Mouse (Mus musculus) neural tube, embryonic 13.5 days (tissue): Measurements from ENCODE around the gene Mtg1. TPM values are rescaled to one million over a fixed set of nuclear protein-coding genes. Genes with fewer than 3 reads are reported as not detected.
A peak's percentile ranks its signal among the peaks of the same experiment; 100 is the strongest.
"Not testable (repeated sequence)": the region's sequence is repeated elsewhere in the genome, so short reads cannot be mapped to it uniquely, and the experiment has no call there.

Experiments
- ATAC-seq: fragments of 200-750 bp; cut with Nextera tagmentation; 2 replicates; pipeline ENCODE4 v1.8.0; 2017; ENCODE audit warnings: low read depth, mild to moderate bottlenecking, moderate TSS enrichment, moderate library complexity
- H3K27ac ChIP-seq: fragments of 300-500 bp; sonication (generic); replicated peaks from 2 replicates; pipeline ENCODE4 v1.5.1; 2015; ENCODE audit warnings: moderate library complexity, mild to moderate bottlenecking, inconsistent platforms
- H3K27me3 ChIP-seq: fragments of 300-500 bp; sonication (generic); 2 replicates; pipeline ENCODE4 v1.6.1; 2015; ENCODE audit warnings: mild to moderate bottlenecking, inconsistent platforms
- H3K36me3 ChIP-seq: fragments of 300-500 bp; sonication (generic); 2 replicates; pipeline ENCODE4 v1.6.1; 2015; ENCODE audit warnings: mild to moderate bottlenecking, inconsistent platforms
- H3K4me1 ChIP-seq: fragments of 300-500 bp; sonication (generic); replicated peaks from 2 replicates; pipeline ENCODE4 v1.6.1; 2015; ENCODE audit warnings: inconsistent platforms
- H3K4me2 ChIP-seq: fragments of 300-500 bp; sonication (generic); 2 replicates; pipeline ENCODE4 v1.6.1; 2015; ENCODE audit warnings: inconsistent platforms, mild to moderate bottlenecking, moderate library complexity
- H3K4me3 ChIP-seq: fragments of 300-500 bp; sonication (generic); 2 replicates; pipeline ENCODE4 v1.5.1; 2015; ENCODE audit warnings: mild to moderate bottlenecking, inconsistent platforms
- H3K9ac ChIP-seq: fragments of 300-500 bp; sonication (generic); 2 replicates; pipeline ENCODE4 v1.6.1; 2015; ENCODE audit warnings: moderate library complexity, mild to moderate bottlenecking, inconsistent platforms
- H3K9me3 ChIP-seq: fragments of 300-500 bp; sonication (generic); 2 replicates; pipeline ENCODE4 v1.6.1; 2016; ENCODE audit warnings: inconsistent platforms
- WGBS: fragments of 180-500 bp; shearing (Covaris S2); methylation state at CpG from one replicate; pipeline ENCODE4 v1.1.7; 2015; 5-methylcytosine and 5-hydroxymethylcytosine counted together
- polyA plus RNA-seq: library from polyadenylated mRNA; unstranded; fragments of >200 nt; fragmentation: Nextera tagmentation; extraction: Ambion mirVana; gene quantifications from 2 replicates; pipeline ENCODE4 v1.2.1, GENCODE M21; 2015

The Mtg1 gene
- polyA plus RNA-seq, 1 experiment from 2014 or later: 31.7 TPM

GRCm38 (mm10) chr7:140115583-140116328, 21.6 kb upstream of the Mtg1 start, which contains the start of gene Paox:
Gene Paox, plus strand, starts transcription at chr7:140115799.
- H3K36me3 ChIP-seq: peaks cover 21% of the 10 kb centered on the region
- peak; percentile 75 for ATAC-seq
- H3K4me3 ChIP-seq: peak within 1 kb of the TSS; percentile 78
- peak within 1 kb of the TSS; percentile 90 for H3K4me2 ChIP-seq
- no peaks in the 10 kb centered on the region for H3K9me3 ChIP-seq
- peaks cover 18% of the 10 kb centered on the region for H3K4me1 ChIP-seq
- peak within 1 kb of the TSS; percentile 87 for H3K27ac ChIP-seq
- H3K9ac ChIP-seq: peak within 1 kb of the TSS; percentile 87
- no peaks in the 10 kb centered on the region for H3K27me3 ChIP-seq
- 2% methylated on average over 23 of the region's 23 CpGs for WGBS

DNA sequence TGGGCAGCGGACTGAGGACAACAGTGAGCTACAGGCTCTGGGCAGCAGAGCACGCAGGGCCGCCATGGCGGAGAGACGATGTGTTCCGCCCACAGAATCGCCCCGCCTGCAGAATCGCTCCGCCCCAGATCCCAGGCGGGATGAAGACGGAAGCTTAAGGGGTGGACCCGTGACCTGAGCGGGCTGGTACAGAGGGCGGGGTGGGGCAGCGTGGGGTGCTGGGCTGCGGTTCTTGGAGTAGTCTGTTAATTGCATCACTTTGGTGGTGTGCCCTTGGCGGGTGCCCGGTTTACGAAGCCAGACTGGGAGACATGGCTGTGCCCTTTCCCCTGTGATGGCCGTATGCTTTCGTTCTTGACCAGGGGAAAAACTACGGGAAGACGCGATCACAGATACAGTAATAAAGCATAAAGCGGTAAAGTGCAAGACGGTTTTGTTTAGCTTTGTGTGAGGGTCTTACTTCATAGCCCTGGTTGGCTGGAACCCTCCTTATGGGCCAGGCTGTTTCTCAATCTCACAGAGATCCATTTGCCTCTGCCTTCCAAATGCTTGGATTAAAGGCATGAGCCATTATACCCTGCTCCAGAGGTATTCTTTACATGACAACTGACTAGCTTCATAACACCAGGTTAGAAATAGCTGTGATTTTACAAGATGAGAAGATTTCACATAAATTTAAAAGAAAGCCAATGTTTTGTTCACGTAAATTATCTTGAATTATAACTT, 20.9 kb upstream of the Mtg1 start, which contains the start of gene Echs1:
Gene Echs1 (minus strand): TSS at position 148 of the 726 bp plus-strand sequence.
- Histone ChIP-seq H3K27me3 (no peaks in the 10 kb centered on the region), H3K27ac (peak within 1 kb of the TSS; percentile 87), H3K9ac (peak within 1 kb of the TSS; percentile 87), H3K4me1 (peaks cover 18% of the 10 kb centered on the region), H3K9me3 (no peaks in the 10 kb centered on the region), H3K36me3 (peaks cover 13% of the 10 kb centered on the region), H3K4me3 (peak within 1 kb of the TSS; percentile 78), H3K4me2 (peak within 1 kb of the TSS; percentile 90)
- ATAC-seq: peak; percentile 96
- 3% methylated on average over 28 of the region's 28 CpGs for WGBS

GRCm38 (mm10) chr7:140120484-140120883, 16.9 kb upstream of the Mtg1 start:
- Histone ChIP-seq H3K4me1 (peaks cover 18% of the 10 kb centered on the region), H3K9me3 (no peaks in the 10 kb centered on the region), H3K4me3 (no peak overlapping the region), H3K36me3 (no peaks in the 10 kb centered on the region), H3K4me2 (no peak overlapping the region), H3K27me3 (no peaks in the 10 kb centered on the region; the same call in 1 of the 2 replicates), H3K27ac (no peak overlapping the region), H3K9ac (no peak overlapping the region)
- ATAC-seq: no peak
- WGBS: 90% methylated on average over 2 of the region's 2 CpGs

DNA sequence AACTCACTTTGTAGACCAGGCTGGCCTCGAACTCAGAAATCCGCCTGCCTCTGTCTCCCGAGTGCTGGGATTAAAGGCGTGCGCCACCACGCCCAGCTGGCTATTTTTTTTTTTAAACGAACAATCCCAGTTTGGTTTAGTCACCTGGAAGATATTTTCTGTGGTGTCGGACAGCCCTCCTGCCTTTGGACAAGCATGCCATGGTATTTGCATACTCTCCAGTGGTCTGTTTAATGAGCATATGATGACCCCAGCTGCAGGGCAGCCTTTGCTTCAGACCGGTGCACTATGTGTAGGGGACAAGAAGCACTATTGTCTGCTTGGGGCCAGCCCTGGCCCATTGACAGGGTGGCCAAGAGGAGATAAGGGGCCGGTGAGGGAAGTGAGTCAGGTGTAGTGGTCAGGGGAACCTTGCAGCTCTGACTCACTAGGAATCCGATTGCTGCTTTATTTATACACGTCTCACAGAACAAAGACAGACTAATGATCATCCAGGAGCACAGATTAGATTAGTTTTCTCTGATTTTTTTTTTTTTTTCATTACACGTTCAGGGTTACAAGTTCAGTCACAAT, 15.9 kb upstream of the Mtg1 start:
- H3K4me1 ChIP-seq: peaks cover 19% of the 10 kb centered on the region
- no peak overlapping the region for H3K4me2 ChIP-seq
- no peak overlapping the region for H3K27ac ChIP-seq
- no peak for ATAC-seq
- no peak overlapping the region for H3K4me3 ChIP-seq
- H3K36me3 ChIP-seq: no peaks in the 10 kb centered on the region
- H3K27me3 ChIP-seq: no peaks in the 10 kb centered on the region; the same call in 1 of the 2 replicates
- H3K9ac ChIP-seq: no peak overlapping the region
- WGBS: 71% methylated on average over 13 of the region's 13 CpGs
- no peaks in the 10 kb centered on the region for H3K9me3 ChIP-seq

DNA sequence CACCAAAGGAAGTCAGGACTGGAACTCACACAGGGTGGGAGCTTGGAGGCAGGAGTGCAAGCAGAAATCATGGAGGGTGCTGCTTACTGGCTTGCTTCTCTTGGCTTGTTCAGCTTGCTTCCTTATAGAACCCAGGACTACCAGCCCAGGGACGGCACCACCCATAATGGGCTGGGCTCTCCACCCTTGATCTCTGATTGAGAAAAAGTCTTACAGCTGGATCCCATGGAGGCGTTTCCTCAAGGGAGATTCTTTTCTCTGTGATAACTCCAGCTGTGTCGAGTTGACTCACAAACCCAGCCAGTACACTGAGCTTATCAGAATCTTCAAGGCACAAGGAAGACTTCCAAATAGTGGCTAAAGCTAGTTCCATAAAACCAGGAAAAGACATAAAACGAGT, 14.6 kb upstream of the Mtg1 start:
- 50% methylated on average over 4 of the region's 4 CpGs for WGBS

DNA sequence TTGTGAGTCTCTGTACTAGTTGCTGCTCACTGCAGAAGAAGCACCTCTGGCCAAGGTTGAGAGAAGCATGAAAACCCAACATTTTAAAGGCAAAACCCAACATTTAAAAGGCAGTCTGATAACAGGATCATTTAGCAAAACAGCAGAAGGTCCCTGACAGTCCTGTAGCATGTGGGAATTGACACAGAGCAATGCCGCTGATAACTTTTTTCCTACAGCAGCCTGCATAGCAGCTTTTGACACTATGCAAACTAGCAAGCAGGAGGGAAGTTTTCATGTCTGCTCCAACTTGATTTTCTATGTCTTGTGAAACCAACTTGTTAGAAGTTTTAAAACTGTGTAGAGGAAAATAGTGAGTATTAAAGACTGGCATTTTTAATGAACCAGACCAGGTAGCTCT, 13.0 kb upstream of the Mtg1 start:
- H3K9me3 ChIP-seq: no peaks in the 10 kb centered on the region
- 95% methylated on average over 1 of the region's 1 CpGs for WGBS
- H3K27ac ChIP-seq: no peak overlapping the region
- H3K27me3 ChIP-seq: no peaks in the 10 kb centered on the region; the same call in 1 of the 2 replicates
- H3K9ac ChIP-seq: no peak overlapping the region
- H3K4me1 ChIP-seq: peaks cover 16% of the 10 kb centered on the region
- H3K4me2 ChIP-seq: no peak overlapping the region
- no peaks in the 10 kb centered on the region for H3K36me3 ChIP-seq
- no peak overlapping the region for H3K4me3 ChIP-seq
- no peak for ATAC-seq

More for the DNA sequence above, 14.6 kb upstream of the Mtg1 start:
- Histone ChIP-seq H3K9me3 (no peaks in the 10 kb centered on the region), H3K36me3 (no peaks in the 10 kb centered on the region), H3K9ac (no peak overlapping the region), H3K4me2 (no peak overlapping the region), H3K27me3 (no peaks in the 10 kb centered on the region; the same call in 1 of the 2 replicates), H3K27ac (no peak overlapping the region), H3K4me3 (no peak overlapping the region), H3K4me1 (peaks cover 16% of the 10 kb centered on the region)
- ATAC-seq: no peak

GRCm38 (mm10) chr7:140125278-140126021, 11.9 kb upstream of the Mtg1 start:
- 2% methylated on average over 40 of the region's 40 CpGs for WGBS
- H3K27ac ChIP-seq: 0 out of 2 replicates have a peak overlapping the region, but pooled peaks have one; percentile 19
- peak; percentile 94 for ATAC-seq

DNA sequence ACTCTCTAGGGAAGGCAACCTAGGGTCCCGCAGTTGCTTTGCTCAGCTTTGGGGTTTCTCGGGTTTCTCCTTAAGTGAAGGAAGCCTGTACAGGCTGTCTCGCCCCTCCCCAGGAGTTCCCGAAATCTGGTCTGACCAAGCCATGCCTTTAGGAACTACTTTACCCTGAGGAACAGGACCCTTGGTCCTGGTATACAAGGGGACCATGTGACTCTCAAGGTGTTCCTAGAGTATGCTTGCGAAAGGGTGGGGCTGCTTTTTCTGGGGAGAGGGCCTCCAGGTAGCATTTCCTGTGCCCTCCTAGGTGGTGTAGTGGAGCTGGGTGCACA, 11.4 kb upstream of the Mtg1 start:
- peak overlapping the region; percentile 66 for H3K4me2 ChIP-seq
- 11% methylated on average over 5 of the region's 5 CpGs for WGBS
- peak overlapping the region; percentile 60 for H3K4me3 ChIP-seq
- no peak overlapping the region for H3K27ac ChIP-seq
- H3K9me3 ChIP-seq: no peaks in the 10 kb centered on the region
- no peaks in the 10 kb centered on the region; the same call in 1 of the 2 replicates for H3K27me3 ChIP-seq
- peak; percentile 37 for ATAC-seq
- peaks cover 15% of the 10 kb centered on the region for H3K36me3 ChIP-seq
- H3K9ac ChIP-seq: peak overlapping the region; percentile 76
- H3K4me1 ChIP-seq: peaks cover 16% of the 10 kb centered on the region

More at GRCm38 (mm10) chr7:140125278-140126021, 11.9 kb upstream of the Mtg1 start:
- H3K9ac ChIP-seq: peak overlapping the region; percentile 76
- H3K4me2 ChIP-seq: peak overlapping the region; percentile 66
- H3K9me3 ChIP-seq: no peaks in the 10 kb centered on the region
- peaks cover 10% of the 10 kb centered on the region for H3K36me3 ChIP-seq
- peak overlapping the region; percentile 60 for H3K4me3 ChIP-seq
- H3K4me1 ChIP-seq: peaks cover 16% of the 10 kb centered on the region
- no peaks in the 10 kb centered on the region; the same call in 1 of the 2 replicates for H3K27me3 ChIP-seq

GRCm38 (mm10) chr7:140126934-140127333, 10.4 kb upstream of the Mtg1 start:
- Histone ChIP-seq H3K36me3 (peaks cover 15% of the 10 kb centered on the region), H3K9ac (no peak overlapping the region), H3K4me3 (no peak overlapping the region), H3K9me3 (no peaks in the 10 kb centered on the region), H3K27me3 (no peaks in the 10 kb centered on the region; the same call in 1 of the 2 replicates), H3K4me1 (peaks cover 16% of the 10 kb centered on the region), H3K4me2 (peak overlapping the region; percentile 11; the same call in 1 of the 2 replicates), H3K27ac (no peak overlapping the region)
- 92% methylated on average over 3 of the region's 3 CpGs for WGBS
- no peak for ATAC-seq

GRCm38 (mm10) chr7:140127911-140128310, 9.5 kb upstream of the Mtg1 start:
- H3K4me2 ChIP-seq: no peak overlapping the region
- H3K9me3 ChIP-seq: no peaks in the 10 kb centered on the region
- 77% methylated on average over 2 of the region's 2 CpGs for WGBS
- H3K4me3 ChIP-seq: no peak overlapping the region
- peaks cover 16% of the 10 kb centered on the region for H3K4me1 ChIP-seq
- no peaks in the 10 kb centered on the region for H3K27me3 ChIP-seq
- ATAC-seq: no peak
- H3K27ac ChIP-seq: no peak overlapping the region
- H3K9ac ChIP-seq: no peak overlapping the region
- peaks cover 15% of the 10 kb centered on the region for H3K36me3 ChIP-seq

DNA sequence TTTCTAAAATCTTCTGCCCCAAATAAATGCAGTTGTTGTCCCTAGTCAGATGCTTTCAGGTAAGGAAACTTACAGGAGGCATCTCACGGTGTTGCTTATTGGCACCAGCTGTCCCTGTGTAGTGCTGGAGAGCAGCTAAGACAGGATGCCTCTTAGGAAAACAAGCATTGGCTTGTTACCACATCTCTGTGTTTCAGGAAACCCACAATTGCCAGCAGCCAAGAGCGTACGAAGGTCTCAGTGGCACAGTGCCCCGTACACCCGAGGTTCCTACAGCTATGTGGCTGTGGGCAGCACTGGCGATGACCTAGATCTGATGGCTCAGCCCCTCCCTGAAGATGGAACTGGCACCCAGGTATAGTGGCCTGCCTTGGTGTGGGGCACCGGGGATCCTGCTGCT, 5.2 kb upstream of the Mtg1 start:
- H3K27ac ChIP-seq, ATAC-seq, H3K4me2 ChIP-seq, H3K4me1 ChIP-seq, H3K4me3 ChIP-seq, H3K27me3 ChIP-seq, H3K9me3 ChIP-seq, H3K9ac ChIP-seq: not testable (repeated sequence)
- H3K36me3 ChIP-seq: peaks cover 15% of the 10 kb centered on the region
- WGBS: 95% methylated on average over 7 of the region's 7 CpGs
